Mouse (Mus musculus): ENCODE data around the gene Agpat3. TPM values are rescaled to one million over a fixed set of nuclear protein-coding genes. Genes with fewer than 3 reads are reported as not detected.

The Agpat3 gene
- total and polyA plus RNA-seq, 3 experiments: 0.07 TPM; not detected in 2

- Histone ChIP-seq H3K9ac (ENCODE audit: control insufficient read depth, low read depth, low read length, poor library complexity, severe bottlenecking) (no peak overlapping the region), H3K36me3 (ENCODE audit: control insufficient read depth in 1 of 2, insufficient read depth in 2 of 2, low read length in 2 of 2) (no peaks in the 10 kb centered on the region; a peak in 1 of 4 replicates), H3K9me3 (replicated peaks; ENCODE audit: insufficient read depth, low read length) (no peaks in the 10 kb centered on the region), H3K27me3 (ENCODE audit: control insufficient read depth in 1 of 2, insufficient read depth in 2 of 2, low read length in 2 of 2) (peaks cover 3 to 6% of the 10 kb centered on the region in 2 experiments; a peak in 2 of 4 replicates), H3K4me1 (ENCODE audit: control insufficient read depth in 1 of 2, insufficient read depth in 2 of 2, low read length in 2 of 2) (no peaks in the 10 kb centered on the region; a peak in 1 of 4 replicates), H3K79me2 (ENCODE audit: control insufficient read depth, insufficient read depth, low read length, poor library complexity) (no peaks in the 10 kb centered on the region), H3K27ac (ENCODE audit: control insufficient read depth, low read depth, low read length) (no peak overlapping the region), H3K4me3 (ENCODE audit: control insufficient read depth in 1 of 2, insufficient read depth in 1 of 2, low read depth in 2 of 2, low read length in 2 of 2) (no peak overlapping the region)
- no peak for DNase-seq (ENCODE audit: low read depth, low spot score)
- TF ChIP-seq ETS1 (IDR thresholded peaks at IDR 0.05; ENCODE audit: low read depth, low read length) (no peak), MAFK (IDR thresholded peaks at IDR 0.05; ENCODE audit: borderline replicate concordance, low read depth, low read length) (no peak), HCFC1 (IDR thresholded peaks at IDR 0.05; ENCODE audit: low read depth, low read length) (no peak), UBTF (IDR thresholded peaks at IDR 0.05; ENCODE audit: borderline replicate concordance, insufficient read depth, low read depth, low read length) (no peak), SMC3 (IDR thresholded peaks at IDR 0.05; ENCODE audit: low read depth, low read length) (no peak), BHLHE40 (IDR thresholded peaks at IDR 0.05; ENCODE audit: borderline replicate concordance, low read depth, low read length) (no peak), TCF12 (IDR thresholded peaks at IDR 0.05; ENCODE audit: low read depth, low read length) (no peak), MXI1 (IDR thresholded peaks at IDR 0.05; ENCODE audit: low read depth, low read length) (no peak), NELFE (IDR thresholded peaks at IDR 0.05; ENCODE audit: low read depth, low read length) (no peak), TAL1 (IDR thresholded peaks at IDR 0.05; ENCODE audit: low read length) (no peak), MAZ (IDR thresholded peaks at IDR 0.05; ENCODE audit: low read depth, low read length) (no peak)
Observed at GRCm38 (mm10) chr10:78355931-78356593, 3.8 kb upstream of the Agpat3 start.

GRCm38 (mm10) chr10:78353196-78353595 is 907 bp upstream of the Agpat3 start:
- TF ChIP-seq ZNF384 (IDR thresholded peaks at IDR 0.05; ENCODE audit: low read depth, low read length) (no peak), NRF1 (IDR thresholded peaks at IDR 0.05; ENCODE audit: insufficient read depth, low read depth, low read length, poor library complexity, severe bottlenecking) (no peak), MAX (IDR thresholded peaks at IDR 0.05; ENCODE audit: low read length) (no peak), MAFK (IDR thresholded peaks at IDR 0.05; ENCODE audit: borderline replicate concordance, low read depth, low read length) (no peak), ETS1 (IDR thresholded peaks at IDR 0.05; ENCODE audit: low read depth, low read length) (no peak), GATA1 (IDR thresholded peaks at IDR 0.05; ENCODE audit: low read depth, low read length) (no peak), UBTF (IDR thresholded peaks at IDR 0.05; ENCODE audit: borderline replicate concordance, insufficient read depth, low read depth, low read length) (no peak), POLR2AphosphoS2 (IDR thresholded peaks at IDR 0.05; ENCODE audit: low read length) (no peak)
- no peak overlapping the region for H3K27ac ChIP-seq (ENCODE audit: control insufficient read depth, low read depth, low read length)
- no peak overlapping the region for H3K9ac ChIP-seq (ENCODE audit: control insufficient read depth, low read depth, low read length, poor library complexity, severe bottlenecking)
- H3K79me2 ChIP-seq (ENCODE audit: control insufficient read depth, insufficient read depth, low read length, poor library complexity): no peaks in the 10 kb centered on the region
- no peaks in the 10 kb centered on the region; a peak in 1 of 4 replicates for H3K4me1 ChIP-seq (ENCODE audit: control insufficient read depth in 1 of 2, insufficient read depth in 2 of 2, low read length in 2 of 2)
- no peak overlapping the region for H3K4me3 ChIP-seq (ENCODE audit: control insufficient read depth in 1 of 2, insufficient read depth in 1 of 2, low read depth in 2 of 2, low read length in 2 of 2)
- no peak for DNase-seq (ENCODE audit: low read depth, low spot score)
- peaks cover 0 to 3% of the 10 kb centered on the region in 2 experiments; a peak in 2 of 4 replicates for H3K27me3 ChIP-seq (ENCODE audit: control insufficient read depth in 1 of 2, insufficient read depth in 2 of 2, low read length in 2 of 2)
- H3K9me3 ChIP-seq (replicated peaks; ENCODE audit: insufficient read depth, low read length): no peaks in the 10 kb centered on the region
- no peaks in the 10 kb centered on the region; a peak in 1 of 4 replicates for H3K36me3 ChIP-seq (ENCODE audit: control insufficient read depth in 1 of 2, insufficient read depth in 2 of 2, low read length in 2 of 2)

Measured in MEL (cell line).